Mouse (Mus musculus): ENCODE data around the gene Xcl1.
A peak's percentile ranks its signal among the peaks of the same experiment; 100 is the strongest.
"Not testable (repeated sequence)": the region's sequence is repeated elsewhere in the genome, so short reads cannot be mapped to it uniquely, and the experiment has no call there.

The Xcl1 gene

GRCm38 (mm10) chr1:164935477-164936044, at the start of gene Xcl1:
TSS of gene Xcl1 (minus strand) at chr1:164935527.
- Histone ChIP-seq H3K27me3 (ENCODE audit: control insufficient read depth, insufficient read depth, low read length, poor library complexity, severe bottlenecking) (no peaks in the 10 kb centered on the region), H3K36me3 (ENCODE audit: control insufficient read depth, insufficient read depth, low read length, poor library complexity, severe bottlenecking) (no peaks in the 10 kb centered on the region)

GRCm38 (mm10) chr1:164984681-164985080, 49.4 kb upstream of the Xcl1 start:
- not testable (repeated sequence) for H3K27me3 ChIP-seq (ENCODE audit: control insufficient read depth, insufficient read depth, low read length, poor library complexity, severe bottlenecking); H3K36me3 ChIP-seq (ENCODE audit: control insufficient read depth, insufficient read depth, low read length, poor library complexity, severe bottlenecking); DNase-seq (ENCODE audit: low read depth, low spot score)

More at GRCm38 (mm10) chr1:164935477-164936044, at the start of gene Xcl1:
- no peak for DNase-seq (ENCODE audit: low read depth, low spot score)

- H3K36me3 ChIP-seq (ENCODE audit: control insufficient read depth, insufficient read depth, low read length, poor library complexity, severe bottlenecking): no peaks in the 10 kb centered on the region
- H3K27me3 ChIP-seq (ENCODE audit: control insufficient read depth, insufficient read depth, low read length, poor library complexity, severe bottlenecking): no peaks in the 10 kb centered on the region
- no peak for DNase-seq (ENCODE audit: low read depth, low spot score)
Measured at GRCm38 (mm10) chr1:164977351-164977750, 42.0 kb upstream of the Xcl1 start.

GRCm38 (mm10) chr1:164975729-164976128, 40.4 kb upstream of the Xcl1 start:
- H3K27me3 ChIP-seq (ENCODE audit: control insufficient read depth, insufficient read depth, low read length, poor library complexity, severe bottlenecking): no peaks in the 10 kb centered on the region
- DNase-seq (ENCODE audit: low read depth, low spot score): no peak
- no peaks in the 10 kb centered on the region for H3K36me3 ChIP-seq (ENCODE audit: control insufficient read depth, insufficient read depth, low read length, poor library complexity, severe bottlenecking)

- H3K27me3 ChIP-seq (ENCODE audit: control insufficient read depth, insufficient read depth, low read length, poor library complexity, severe bottlenecking): no peaks in the 10 kb centered on the region
- no peaks in the 10 kb centered on the region for H3K36me3 ChIP-seq (ENCODE audit: control insufficient read depth, insufficient read depth, low read length, poor library complexity, severe bottlenecking)
- no peak for DNase-seq (ENCODE audit: low read depth, low spot score)
Measured at GRCm38 (mm10) chr1:164975276-164975675, 39.9 kb upstream of the Xcl1 start.

- Histone ChIP-seq H3K36me3 (ENCODE audit: control insufficient read depth, insufficient read depth, low read length, poor library complexity, severe bottlenecking) (no peaks in the 10 kb centered on the region), H3K27me3 (ENCODE audit: control insufficient read depth, insufficient read depth, low read length, poor library complexity, severe bottlenecking) (no peaks in the 10 kb centered on the region; the same call in 1 of the 2 replicates)
- DNase-seq (ENCODE audit: low read depth, low spot score): no peak
Measured at GRCm38 (mm10) chr1:164973790-164974189, 38.5 kb upstream of the Xcl1 start.

GRCm38 (mm10) chr1:164973341-164973740, 38.0 kb upstream of the Xcl1 start:
- Histone ChIP-seq H3K27me3 (ENCODE audit: control insufficient read depth, insufficient read depth, low read length, poor library complexity, severe bottlenecking) (no peaks in the 10 kb centered on the region; the same call in 1 of the 2 replicates), H3K36me3 (ENCODE audit: control insufficient read depth, insufficient read depth, low read length, poor library complexity, severe bottlenecking) (no peaks in the 10 kb centered on the region)
- DNase-seq (ENCODE audit: low read depth, low spot score): no peak

- H3K36me3 ChIP-seq (ENCODE audit: control insufficient read depth, insufficient read depth, low read length, poor library complexity, severe bottlenecking): no peaks in the 10 kb centered on the region
- H3K27me3 ChIP-seq (ENCODE audit: control insufficient read depth, insufficient read depth, low read length, poor library complexity, severe bottlenecking): no peaks in the 10 kb centered on the region; the same call in 1 of the 2 replicates
- no peak for DNase-seq (ENCODE audit: low read depth, low spot score)
Measured at GRCm38 (mm10) chr1:164972744-164973143, 37.4 kb upstream of the Xcl1 start.

- no peaks in the 10 kb centered on the region for H3K36me3 ChIP-seq (ENCODE audit: control insufficient read depth, insufficient read depth, low read length, poor library complexity, severe bottlenecking)
- H3K27me3 ChIP-seq (ENCODE audit: control insufficient read depth, insufficient read depth, low read length, poor library complexity, severe bottlenecking): no peaks in the 10 kb centered on the region; the same call in 1 of the 2 replicates
- DNase-seq (ENCODE audit: low read depth, low spot score): peak; percentile 43
Measured at GRCm38 (mm10) chr1:164966095-164966698, 30.9 kb upstream of the Xcl1 start.

GRCm38 (mm10) chr1:164960610-164961009, 25.3 kb upstream of the Xcl1 start:
- no peak for DNase-seq (ENCODE audit: low read depth, low spot score)

GRCm38 (mm10) chr1:164959787-164960385, 24.6 kb upstream of the Xcl1 start:
- Histone ChIP-seq H3K36me3 (ENCODE audit: control insufficient read depth, insufficient read depth, low read length, poor library complexity, severe bottlenecking) (no peaks in the 10 kb centered on the region), H3K27me3 (ENCODE audit: control insufficient read depth, insufficient read depth, low read length, poor library complexity, severe bottlenecking) (no peaks in the 10 kb centered on the region)
- DNase-seq (ENCODE audit: low read depth, low spot score): peak; percentile 36

More at GRCm38 (mm10) chr1:164960610-164961009, 25.3 kb upstream of the Xcl1 start:
- Histone ChIP-seq H3K36me3 (ENCODE audit: control insufficient read depth, insufficient read depth, low read length, poor library complexity, severe bottlenecking) (no peaks in the 10 kb centered on the region), H3K27me3 (ENCODE audit: control insufficient read depth, insufficient read depth, low read length, poor library complexity, severe bottlenecking) (no peaks in the 10 kb centered on the region)

- Histone ChIP-seq H3K27me3 (ENCODE audit: control insufficient read depth, insufficient read depth, low read length, poor library complexity, severe bottlenecking) (no peaks in the 10 kb centered on the region), H3K36me3 (ENCODE audit: control insufficient read depth, insufficient read depth, low read length, poor library complexity, severe bottlenecking) (no peaks in the 10 kb centered on the region)
- peak; percentile 33 for DNase-seq (ENCODE audit: low read depth, low spot score)
Measured at GRCm38 (mm10) chr1:164959160-164959559, 23.8 kb upstream of the Xcl1 start.

GRCm38 (mm10) chr1:164957974-164958373, 22.6 kb upstream of the Xcl1 start:
- no peaks in the 10 kb centered on the region for H3K27me3 ChIP-seq (ENCODE audit: control insufficient read depth, insufficient read depth, low read length, poor library complexity, severe bottlenecking)
- H3K36me3 ChIP-seq (ENCODE audit: control insufficient read depth, insufficient read depth, low read length, poor library complexity, severe bottlenecking): no peaks in the 10 kb centered on the region
- no peak for DNase-seq (ENCODE audit: low read depth, low spot score)

GRCm38 (mm10) chr1:164956725-164957399, 21.5 kb upstream of the Xcl1 start:
- Histone ChIP-seq H3K27me3 (ENCODE audit: control insufficient read depth, insufficient read depth, low read length, poor library complexity, severe bottlenecking) (no peaks in the 10 kb centered on the region), H3K36me3 (ENCODE audit: control insufficient read depth, insufficient read depth, low read length, poor library complexity, severe bottlenecking) (no peaks in the 10 kb centered on the region)
- no peak for DNase-seq (ENCODE audit: low read depth, low spot score)
